Mouse (Mus musculus) heart, postnatal 0 days (tissue): Measurements from ENCODE around the gene Fam163b. TPM values are rescaled to one million over a fixed set of nuclear protein-coding genes. Genes with fewer than 3 reads are reported as not detected.

ENCODE experiments used
- ATAC-seq: fragments of 200-750 bp; cut with Nextera tagmentation; 2 replicates; pipeline ENCODE4 v1.8.0; 2017; ENCODE audit warnings: low read depth, moderate number of reproducible peaks, moderate library complexity; ENCODE audit not compliant: insufficient read depth
- DNase-seq: peaks from one replicate; pipeline ENCODE4 v3.0.0-alpha.2; 2016; ENCODE audit warnings: low spot score
- H3K27ac ChIP-seq: fragments of 300-500 bp; sonication (generic); 2 replicates; pipeline ENCODE4 v1.5.1; 2014; ENCODE audit warnings: low read depth, mild to moderate bottlenecking
- H3K27me3 ChIP-seq: fragments of 300-500 bp; sonication (generic); 2 replicates; pipeline ENCODE4 v1.6.1; 2014; ENCODE audit warnings: low read length, mixed read lengths; ENCODE audit not compliant: control insufficient read depth, insufficient read depth
- H3K36me3 ChIP-seq: fragments of 300-500 bp; sonication (generic); replicated peaks from 2 replicates; pipeline ENCODE4 v1.6.1; 2014; ENCODE audit warnings: low read length, mixed read lengths; ENCODE audit not compliant: control insufficient read depth, insufficient read depth
- H3K4me1 ChIP-seq: fragments of 300-500 bp; sonication (generic); 2 replicates; pipeline ENCODE4 v1.6.1; 2014; ENCODE audit warnings: antibody characterized with exemption; ENCODE audit not compliant: control insufficient read depth, insufficient read depth
- H3K4me2 ChIP-seq: fragments of 300-500 bp; sonication (generic); 2 replicates; pipeline ENCODE4 v1.6.1; 2014; ENCODE audit warnings: low read depth, mild to moderate bottlenecking, low read length, moderate library complexity
- H3K4me3 ChIP-seq: fragments of 300-500 bp; sonication (generic); 2 replicates; pipeline ENCODE4 v1.5.1; 2014; ENCODE audit warnings: low read depth, low read length
- H3K9ac ChIP-seq: fragments of 300-500 bp; sonication (generic); replicated peaks from 2 replicates; pipeline ENCODE4 v1.6.1; 2014; ENCODE audit warnings: low read depth, low read length, mixed read lengths
- H3K9me3 ChIP-seq: fragments of 300-500 bp; sonication (generic); replicated peaks from 2 replicates; pipeline ENCODE4 v1.6.1; 2016; ENCODE audit warnings: low read length; ENCODE audit not compliant: control insufficient read depth
- CTCF ChIP-seq: IDR thresholded peaks from 2 replicates; pipeline ENCODE4 v1.5.1; 2016; ENCODE audit warnings: antibody characterized with exemption, control low read depth, low read depth
- EP300 ChIP-seq: IDR thresholded peaks from 2 replicates; pipeline ENCODE4 v1.6.1; 2016; ENCODE audit warnings: antibody characterized with exemption, low read depth
- WGBS: fragments of 180-500 bp; shearing (Covaris S2); extraction: QIAGEN DNeasy Blood & Tissue Kit; methylation state at CpG from one replicate; pipeline ENCODE4 v1.1.7; 2014; 5-methylcytosine and 5-hydroxymethylcytosine counted together
- polyA plus RNA-seq: library from polyadenylated mRNA; unstranded; fragments of >200 nt; fragmentation: Nextera tagmentation; extraction: Ambion mirVana; gene quantifications from 2 replicates; pipeline ENCODE4 v1.2.1, GENCODE M21; 2015
- total RNA-seq: library from RNA; depleted of rRNA; stranded (reverse); fragments of >200 nt; gene quantifications from 2 replicates; pipeline ENCODE4 v1.2.3, GENCODE M21; 2014; ENCODE audit warnings: low replicate concordance; rRNA removed

Fam163b gene
- total and polyA plus RNA-seq, 2 experiments from 2014 or later = 0.23 to 0.36 TPM

DNA sequence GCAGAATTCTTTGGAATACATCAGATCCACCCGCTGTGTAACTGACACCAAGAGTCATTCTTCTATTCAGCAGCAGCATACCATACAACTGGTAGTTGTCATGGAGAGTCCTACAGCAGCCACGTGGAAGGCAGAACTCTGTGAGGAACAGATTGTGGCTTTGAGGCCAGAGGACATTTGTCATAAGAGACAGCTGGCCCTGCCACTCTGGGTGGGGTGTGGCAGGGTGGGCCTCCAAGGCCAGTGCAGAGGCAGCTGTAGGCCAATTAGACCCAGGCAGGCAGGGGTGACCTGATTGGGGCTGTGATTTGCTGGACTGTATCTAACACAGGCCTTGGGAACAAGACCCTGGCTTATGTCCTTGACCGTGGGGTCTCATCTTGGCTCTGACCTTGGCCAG, 72.6 kb downstream of the Fam163b start:
- H3K4me2 ChIP-seq = no peak overlapping the region
- ATAC-seq (no peak), DNase-seq (no peak)
- H3K4me3 ChIP-seq = no peak overlapping the region
- H3K4me1 ChIP-seq = peaks cover 17% of the 10 kb centered on the region
- 59% methylated on average over 3 of the region's 3 CpGs for WGBS
- no peaks in the 10 kb centered on the region for H3K9me3 ChIP-seq
- TF ChIP-seq EP300 (no peak), CTCF (no peak)
- H3K36me3 ChIP-seq = no peaks in the 10 kb centered on the region
- no peak overlapping the region for H3K27ac ChIP-seq
- H3K27me3 ChIP-seq = no peaks in the 10 kb centered on the region
- no peak overlapping the region for H3K9ac ChIP-seq

DNA sequence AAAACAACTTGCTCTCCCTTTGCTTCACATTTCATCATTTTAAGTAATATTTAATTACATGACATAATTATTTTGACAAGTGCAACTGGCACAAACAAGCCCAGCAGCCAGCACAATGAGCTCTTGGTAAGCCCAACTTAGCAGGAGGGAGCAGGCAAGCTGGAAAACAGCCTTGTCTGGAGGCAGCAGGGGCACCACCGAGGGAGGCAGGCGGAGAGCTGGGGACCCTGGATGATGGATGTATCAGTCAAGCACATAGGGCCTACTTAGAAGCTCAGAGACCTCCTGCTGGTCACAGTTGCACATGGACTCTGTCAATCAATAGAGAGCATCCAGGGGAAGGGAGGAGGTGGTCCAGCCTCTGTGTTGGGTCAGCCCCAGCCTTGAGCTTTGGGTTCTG, 74.3 kb downstream of the Fam163b start:
- 53% methylated on average over 2 of the region's 2 CpGs for WGBS
- H3K27ac ChIP-seq = no peak overlapping the region
- no peak overlapping the region for H3K4me3 ChIP-seq
- H3K4me2 ChIP-seq = no peak overlapping the region
- ATAC-seq (no peak), DNase-seq (no peak)
- no peak overlapping the region for H3K9ac ChIP-seq
- peaks cover 17% of the 10 kb centered on the region for H3K4me1 ChIP-seq
- H3K27me3 ChIP-seq = no peaks in the 10 kb centered on the region
- no peaks in the 10 kb centered on the region for H3K9me3 ChIP-seq
- H3K36me3 ChIP-seq = no peaks in the 10 kb centered on the region
- TF ChIP-seq EP300 (no peak), CTCF (no peak)

DNA sequence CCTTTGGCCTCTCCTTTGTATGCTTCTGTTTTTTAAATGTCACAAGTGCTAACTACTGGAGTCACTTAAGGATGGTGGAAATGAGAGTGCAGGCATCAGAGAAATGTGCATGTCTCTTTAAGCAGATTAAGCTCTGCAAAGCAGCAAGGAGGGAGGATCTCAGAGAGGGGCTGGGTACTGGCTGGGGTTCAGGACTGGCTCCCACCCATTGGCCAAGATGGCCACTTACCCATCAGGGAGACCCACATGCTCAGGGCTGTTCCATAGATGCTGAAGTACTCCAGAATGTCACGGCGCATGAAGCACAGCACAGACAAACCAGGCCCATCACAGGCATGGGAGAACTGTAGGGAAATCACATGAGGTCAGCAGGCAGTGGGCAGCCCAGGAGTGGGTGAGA, 75.2 kb downstream of the Fam163b start:
- Histone ChIP-seq H3K4me2 (no peak overlapping the region), H3K4me3 (no peak overlapping the region), H3K27ac (no peak overlapping the region), H3K4me1 (peaks cover 17% of the 10 kb centered on the region), H3K9ac (no peak overlapping the region), H3K9me3 (no peaks in the 10 kb centered on the region), H3K27me3 (no peaks in the 10 kb centered on the region), H3K36me3 (no peaks in the 10 kb centered on the region)
- TF ChIP-seq CTCF (no peak), EP300 (no peak)
- 85% methylated on average over 2 of the region's 2 CpGs for WGBS
- no peak for DNase-seq
- ATAC-seq = no peak

Other genes starting within 250 kb of the Fam163b start
- 6.0 and 7.3 TPM in 2 replicates for gene Surf6, start 239.6 kb downstream of the Fam163b start, total RNA-seq
- 9.8 and 10.5 TPM in 2 replicates for gene Surf6, start 239.6 kb downstream of the Fam163b start, polyA plus RNA-seq
- 35.2 and 55.0 TPM in 2 replicates for gene Med22, start 231.8 kb downstream of the Fam163b start, total RNA-seq
- 38.0 and 38.4 TPM in 2 replicates for gene Med22, start 231.8 kb downstream of the Fam163b start, polyA plus RNA-seq
- 1,073 and 1,113 TPM in 2 replicates for gene Rpl7a, start 231.7 kb downstream of the Fam163b start, total RNA-seq
- gene Rpl7a, start 231.7 kb downstream of the Fam163b start, polyA plus RNA-seq = 340 and 347 TPM in 2 replicates
- gene Surf2, start 226.1 kb downstream of the Fam163b start, total RNA-seq = 5.4 and 9.7 TPM in 2 replicates
- 26.8 and 29.0 TPM in 2 replicates for gene Surf2, start 226.1 kb downstream of the Fam163b start, polyA plus RNA-seq
- gene Surf1, start 226.0 kb downstream of the Fam163b start, total RNA-seq = 32.9 and 42.7 TPM in 2 replicates
- gene Surf1, start 226.0 kb downstream of the Fam163b start, polyA plus RNA-seq = 41.4 and 44.3 TPM in 2 replicates
- gene Surf4, start 208.6 kb downstream of the Fam163b start, total RNA-seq = 186 and 189 TPM in 2 replicates
- 131 and 132 TPM in 2 replicates for gene Surf4, start 208.6 kb downstream of the Fam163b start, polyA plus RNA-seq
- gene Stkld1, start 208.4 kb downstream of the Fam163b start, total RNA-seq = not detected in 2 replicates
- gene Stkld1, start 208.4 kb downstream of the Fam163b start, polyA plus RNA-seq = 0.19 and 0.25 TPM in 2 replicates
- 9.7 and 22.9 TPM in 2 replicates for gene Rexo4, start 178.1 kb downstream of the Fam163b start, total RNA-seq
- 13.3 and 16.2 TPM in 2 replicates for gene Rexo4, start 178.1 kb downstream of the Fam163b start, polyA plus RNA-seq
- not detected in 2 replicates for gene Adamts13, start 169.1 kb downstream of the Fam163b start, total RNA-seq
- not detected in 2 replicates for gene Adamts13, start 169.1 kb downstream of the Fam163b start, polyA plus RNA-seq
- 11.9 and 26.6 TPM in 2 replicates for gene Cacfd1, start 132.6 kb downstream of the Fam163b start, total RNA-seq
- gene Cacfd1, start 132.6 kb downstream of the Fam163b start, polyA plus RNA-seq = 34.6 and 37.3 TPM in 2 replicates
- gene Slc2a6, start 114.5 kb downstream of the Fam163b start, total RNA-seq = 0.66 and 0.80 TPM in 2 replicates
- gene Slc2a6, start 114.5 kb downstream of the Fam163b start, polyA plus RNA-seq = 0.10 and 0.14 TPM in 2 replicates
- gene Mymk, start 70.3 kb downstream of the Fam163b start, total RNA-seq = not detected in 2 replicates
- gene Mymk, start 70.3 kb downstream of the Fam163b start, polyA plus RNA-seq = 0.08 and 0.10 TPM in 2 replicates
- gene Adamtsl2, start 63.1 kb downstream of the Fam163b start, total RNA-seq = 17.7 and 21.9 TPM in 2 replicates
- 7.2 and 7.7 TPM in 2 replicates for gene Adamtsl2, start 63.1 kb downstream of the Fam163b start, polyA plus RNA-seq
- gene Dbh, start 22.7 kb upstream of the Fam163b start, total RNA-seq = not detected in 2 replicates
- 1.7 TPM in 2 replicates for gene Dbh, start 22.7 kb upstream of the Fam163b start, polyA plus RNA-seq
- gene Sardh, start 105.8 kb upstream of the Fam163b start, total RNA-seq = 31.6 and 46.8 TPM in 2 replicates
- gene Sardh, start 105.8 kb upstream of the Fam163b start, polyA plus RNA-seq = 18.1 and 20.7 TPM in 2 replicates